Mouse (Mus musculus) CH12.LX (cell line): ENCODE measurements at regions not wholly inside any gene's neighbourhood (a gene's known extent, or its start where the extent isn't known, plus 50 kb on each side); places are given as distances from the start of the nearest gene placed in this dataset.
"Not testable (repeated sequence)": the region's sequence is repeated elsewhere in the genome, so short reads cannot be mapped to it uniquely, and the experiment has no call there.

Experiments used
- DNase-seq: peaks from one replicate; pipeline ENCODE4 v3.0.0-alpha.2; 2013; ENCODE audit errors: extremely low read depth
- H3K27ac ChIP-seq: 2 replicates; pipeline ENCODE4 v1.5.1; 2012; ENCODE audit warnings: low read depth, mild to moderate bottlenecking, control low read depth, moderate library complexity; ENCODE audit not compliant: insufficient read depth
- H3K27me3 ChIP-seq: replicated peaks from 2 replicates; pipeline ENCODE3; 2012; ENCODE audit warnings: inconsistent platforms
- H3K36me3 ChIP-seq, 2 experiments: replicated peaks in 1 of 2; 2 replicates each; pipeline versions ENCODE3 to v1.6.1; 2012; ENCODE audit warnings: inconsistent platforms in 1 of 2, low read length in 1 of 2, mild to moderate bottlenecking in 1 of 2, mixed read lengths in 1 of 2, moderate library complexity in 1 of 2; ENCODE audit not compliant: control insufficient read depth in 1 of 2, insufficient read depth in 1 of 2
- H3K4me1 ChIP-seq, 2 experiments: 2 replicates each; pipeline ENCODE4 v1.6.1; 2012; ENCODE audit warnings: inconsistent platforms in 1 of 2, moderate library complexity in 1 of 2; ENCODE audit not compliant: insufficient read depth in 2 of 2, control insufficient read depth in 1 of 2
- H3K4me2 ChIP-seq: 2 replicates; pipeline ENCODE4 v1.6.1; 2012; ENCODE audit warnings: low read depth, mild to moderate bottlenecking, control low read depth; ENCODE audit not compliant: poor library complexity, insufficient read depth, severe bottlenecking
- H3K4me3 ChIP-seq, 3 experiments: fragments of 150-350 bp in 1 of 3; sonication (generic) in 1 of 3; replicated peaks in 1 of 3; 2 replicates each; pipeline versions ENCODE3 to v1.5.1; 2011 to 2012; ENCODE audit warnings: low read depth in 2 of 3, low read length in 2 of 3, mild to moderate bottlenecking in 2 of 3, moderate library complexity in 2 of 3, control low read depth in 1 of 3, improper control_type of control experiment in 1 of 3, inconsistent platforms in 1 of 3, mixed read lengths in 1 of 3; ENCODE audit not compliant: poor library complexity in 1 of 3
- H3K79me2 ChIP-seq: replicated peaks from 2 replicates; pipeline ENCODE4 v1.6.1; 2012; ENCODE audit warnings: mild to moderate bottlenecking, moderate library complexity; ENCODE audit not compliant: control insufficient read depth, poor library complexity, insufficient read depth, severe bottlenecking; ENCODE audit errors: extremely low read depth
- H3K9ac ChIP-seq: 2 replicates; pipeline ENCODE4 v1.6.1; 2012; ENCODE audit warnings: low read depth, mild to moderate bottlenecking, control low read depth, moderate library complexity; ENCODE audit not compliant: insufficient read depth
- H3K9me3 ChIP-seq: replicated peaks from 2 replicates; pipeline ENCODE3; 2012; ENCODE audit warnings: low read length, inconsistent platforms, mixed read lengths
- BHLHE40 ChIP-seq: IDR thresholded peaks from 2 replicates; pipeline ENCODE4 v1.6.1; 2011; ENCODE audit warnings: mild to moderate bottlenecking, low read depth, low read length, improper control_type of control experiment
- CHD2 ChIP-seq: IDR thresholded peaks from 2 replicates; pipeline ENCODE4 v1.6.1; 2011; ENCODE audit warnings: low read length, improper control_type of control experiment
- CTCF ChIP-seq, 2 experiments: IDR thresholded peaks in 1 of 2; conservative IDR thresholded peaks in 1 of 2; 2 replicates each; pipeline ENCODE4 v1.5.1; 2011 to 2012; ENCODE audit warnings: low read depth in 2 of 2, low read length in 2 of 2, improper control_type of control experiment in 1 of 2, inconsistent platforms in 1 of 2, mild to moderate bottlenecking in 1 of 2, moderate library complexity in 1 of 2
- ELF1 ChIP-seq: IDR thresholded peaks from 2 replicates; pipeline ENCODE4 v1.6.1; 2014; ENCODE audit warnings: low read depth, mild to moderate bottlenecking, inconsistent platforms, low read length, improper control_type of control experiment
- EP300 ChIP-seq: IDR thresholded peaks from 2 replicates; pipeline ENCODE4 v1.6.1; 2011; ENCODE audit warnings: low read length, improper control_type of control experiment
- GABPA ChIP-seq: IDR thresholded peaks from 2 replicates; pipeline ENCODE4 v1.6.1; 2012; ENCODE audit warnings: low read depth, low read length, improper control_type of control experiment, inconsistent platforms; ENCODE audit not compliant: insufficient replicate concordance
- IRF4 ChIP-seq: IDR thresholded peaks from 2 replicates; pipeline ENCODE4 v1.6.1; 2014; ENCODE audit warnings: low read depth, mild to moderate bottlenecking, inconsistent platforms, low read length, improper control_type of control experiment
- JUN ChIP-seq: IDR thresholded peaks from 2 replicates; pipeline ENCODE4 v1.6.1; 2011; ENCODE audit warnings: low read depth, mild to moderate bottlenecking, low read length, improper control_type of control experiment, moderate library complexity; ENCODE audit not compliant: insufficient read depth
- JUND ChIP-seq: conservative IDR thresholded peaks from 2 replicates; pipeline ENCODE4 v1.6.1; 2011; ENCODE audit warnings: low read depth, low read length, improper control_type of control experiment
- MAZ ChIP-seq: IDR thresholded peaks from 2 replicates; pipeline ENCODE4 v1.6.1; 2012; ENCODE audit warnings: low read depth, mild to moderate bottlenecking, inconsistent platforms, low read length, improper control_type of control experiment, moderate library complexity
- MEF2A ChIP-seq: IDR thresholded peaks from 2 replicates; pipeline ENCODE4 v1.6.1; 2014; ENCODE audit warnings: low read depth, mild to moderate bottlenecking, inconsistent platforms, low read length, improper control_type of control experiment, borderline replicate concordance
- MXI1 ChIP-seq: IDR thresholded peaks from 2 replicates; pipeline ENCODE4 v1.6.1; 2011; ENCODE audit warnings: mild to moderate bottlenecking, low read depth, low read length, improper control_type of control experiment
- NELFE ChIP-seq: IDR thresholded peaks from 2 replicates; pipeline ENCODE4 v1.6.1; 2011; ENCODE audit warnings: low read depth, low read length, improper control_type of control experiment
- POLR2A ChIP-seq: IDR thresholded peaks from 2 replicates; pipeline ENCODE4 v1.6.1; 2011; ENCODE audit warnings: low read depth, mild to moderate bottlenecking, improper control_type of control experiment, low read length
- RAD21 ChIP-seq: IDR thresholded peaks from 2 replicates; pipeline ENCODE4 v1.6.1; 2011; ENCODE audit warnings: low read depth, mild to moderate bottlenecking, low read length, improper control_type of control experiment, moderate library complexity
- RCOR1 ChIP-seq: conservative IDR thresholded peaks from 2 replicates; pipeline ENCODE4 v1.6.1; 2012; ENCODE audit warnings: low read depth, mild to moderate bottlenecking, inconsistent platforms, low read length, improper control_type of control experiment
- SMC3 ChIP-seq: IDR thresholded peaks from 2 replicates; pipeline ENCODE4 v1.6.1; 2011; ENCODE audit warnings: low read depth, low read length, improper control_type of control experiment
- TBP ChIP-seq: conservative IDR thresholded peaks from 2 replicates; pipeline ENCODE4 v1.6.1; 2011; ENCODE audit warnings: low read depth, low read length, improper control_type of control experiment
- TCF12 ChIP-seq: IDR thresholded peaks from 2 replicates; pipeline ENCODE4 v1.6.1; 2014; ENCODE audit warnings: low read depth, mild to moderate bottlenecking, inconsistent platforms, low read length, improper control_type of control experiment
- USF1 ChIP-seq: IDR thresholded peaks from 2 replicates; pipeline ENCODE4 v1.6.1; 2014; ENCODE audit warnings: low read depth, mild to moderate bottlenecking, inconsistent platforms, low read length, improper control_type of control experiment
- USF2 ChIP-seq: conservative IDR thresholded peaks from 2 replicates; pipeline ENCODE4 v1.6.1; 2011; ENCODE audit warnings: low read depth, low read length, improper control_type of control experiment
- ZMIZ1 ChIP-seq: IDR thresholded peaks from 2 replicates; pipeline ENCODE4 v1.6.1; 2012; ENCODE audit warnings: low read depth, mild to moderate bottlenecking, inconsistent platforms, low read length, improper control_type of control experiment
- ZNF384 ChIP-seq: IDR thresholded peaks from 2 replicates; pipeline ENCODE4 v1.6.1; 2012; ENCODE audit warnings: low read depth, low read length, improper control_type of control experiment, inconsistent platforms
- dilution Hi-C: fragments of 300-500 bp; cut with MboI; formaldehyde crosslinking; loops from 2 replicates; pipeline ENCODE4 v1.14.3; 2020; ENCODE audit warnings: low sequenced_read_pairs; ENCODE audit not compliant: extremely low pct_unique_long_range_greater_than_20kb, extremely low pct_ligation_motif_present
- in situ Hi-C: fragments of 300-500 bp; cut with MboI; formaldehyde crosslinking; loops from 3 replicates; pipeline ENCODE4 v1.14.3; 2019; ENCODE audit warnings: low sequenced_read_pairs, low pct_ligation_motif_present, low pct_unique_long_range_greater_than_20kb, mixed read lengths

DNA sequence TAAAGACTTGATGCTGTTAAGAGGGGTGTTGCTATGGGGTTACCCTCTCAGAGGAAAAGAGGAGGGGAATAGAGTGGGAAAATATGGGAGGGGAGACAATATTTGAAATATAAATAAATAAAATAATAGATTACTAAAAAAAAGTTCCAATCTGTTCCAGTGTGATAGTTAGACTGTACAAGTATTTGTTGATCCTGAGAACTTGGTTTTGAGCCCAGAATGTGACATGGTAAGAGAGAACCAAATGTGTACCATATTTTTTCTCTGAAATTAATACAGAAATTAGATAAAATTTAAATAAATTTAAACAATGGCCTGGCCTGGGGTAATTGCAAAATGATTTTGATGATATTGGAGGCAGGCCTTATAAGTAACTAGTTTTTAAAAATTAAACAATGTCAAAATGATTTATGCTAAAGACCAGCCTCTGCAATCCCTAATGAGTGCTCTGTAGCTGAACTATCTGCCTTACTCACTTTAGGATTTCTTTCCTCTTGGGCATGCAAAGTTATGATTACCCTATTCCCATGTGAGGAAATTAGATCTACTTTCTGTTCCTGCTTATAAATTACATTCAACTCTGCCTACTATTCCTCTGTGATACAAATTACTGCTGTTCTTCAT, 1052.9 kb downstream of the Rpia start:
- dilution Hi-C loops (no loop called here), in situ Hi-C loops (no loop called here)
- Histone ChIP-seq H3K4me2 (no peak overlapping the region), H3K4me1 (no peaks in the 10 kb centered on the region), H3K79me2 (no peaks in the 10 kb centered on the region), H3K4me3 (no peak overlapping the region), H3K36me3 (no peaks in the 10 kb centered on the region), H3K9me3 (no peaks in the 10 kb centered on the region), H3K27ac (no peak overlapping the region), H3K27me3 (no peaks in the 10 kb centered on the region), H3K9ac (no peak overlapping the region)
- TF ChIP-seq POLR2A (no peak), CHD2 (no peak), MAZ (no peak), USF2 (no peak), MEF2A (no peak), RCOR1 (no peak), EP300 (no peak), NELFE (no peak), TBP (no peak), ZNF384 (no peak), ELF1 (no peak)
- no peak for DNase-seq

DNA sequence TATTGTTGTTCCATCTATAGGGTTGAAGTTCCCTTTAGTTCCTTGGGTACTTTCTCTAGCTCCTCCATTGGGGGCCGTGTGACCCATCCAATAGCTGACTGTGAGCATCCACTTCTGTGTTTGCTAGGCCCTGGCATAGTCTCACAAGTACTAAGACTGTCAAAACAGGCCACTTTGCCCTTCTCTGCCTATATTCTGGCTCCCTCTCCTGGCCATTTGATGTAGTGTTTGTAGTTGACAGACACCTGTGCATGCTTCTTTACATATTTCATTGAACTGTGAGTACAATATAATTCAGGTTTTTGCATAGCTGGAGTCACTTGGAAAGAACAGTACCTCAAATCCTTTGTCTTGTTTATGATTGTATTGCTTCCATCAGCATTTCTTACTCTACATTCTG, 1059.2 kb downstream of the Rpia start:
- H3K4me1 ChIP-seq, H3K4me2 ChIP-seq, H3K36me3 ChIP-seq, in situ Hi-C loops, H3K9me3 ChIP-seq, H3K27ac ChIP-seq, H3K4me3 ChIP-seq, H3K27me3 ChIP-seq, dilution Hi-C loops, H3K9ac ChIP-seq, H3K79me2 ChIP-seq: not testable (repeated sequence)
- peak; percentile 72 for DNase-seq
- TF ChIP-seq SMC3 (peak; percentile 73), RAD21 (peak; percentile 78), CTCF (conservative IDR thresholded peaks at IDR 0.05 in 1 of 2, IDR thresholded peaks at IDR 0.05 in 1 of 2; ENCODE audit: low read depth in 2 of 2, low read length in 2 of 2) (peak; percentile 46 to 74)

DNA sequence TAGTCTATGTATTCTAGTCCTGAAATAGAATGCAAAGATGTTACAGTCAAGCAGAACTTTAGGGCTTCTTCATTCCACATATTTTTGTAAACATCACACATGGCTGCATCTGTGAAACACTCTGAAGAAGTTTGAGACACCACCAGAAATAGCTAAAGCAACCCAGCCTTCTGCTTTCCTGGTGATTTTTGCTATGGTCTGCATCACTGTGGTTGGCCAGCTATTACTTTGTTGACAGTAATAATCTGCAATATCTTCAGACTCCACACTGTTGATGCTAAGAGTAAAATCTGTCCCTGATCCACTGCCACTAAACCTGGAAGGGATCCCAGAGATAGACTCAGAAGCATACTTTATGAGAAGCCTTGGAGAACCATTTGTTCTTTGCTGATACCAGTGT, 1065.7 kb downstream of the Rpia start:
- Histone ChIP-seq H3K79me2 (no peaks in the 10 kb centered on the region), H3K27me3 (no peaks in the 10 kb centered on the region), H3K27ac (no peak overlapping the region), H3K9me3 (no peaks in the 10 kb centered on the region), H3K9ac (no peak overlapping the region), H3K4me2 (no peak overlapping the region), H3K4me1 (peaks cover 0 to 7% of the 10 kb centered on the region in 2 experiments; a peak in 2 of 4 replicates), H3K36me3 (no peaks in the 10 kb centered on the region), H3K4me3 (no peak overlapping the region)
- DNase-seq = no peak
- TF ChIP-seq ZMIZ1 (no peak), ELF1 (no peak), JUND (no peak), JUN (no peak), POLR2A (no peak), MXI1 (no peak), MAZ (no peak), EP300 (no peak), TBP (no peak), IRF4 (no peak), BHLHE40 (no peak), USF1 (no peak), MEF2A (no peak), TCF12 (no peak), GABPA (no peak)
- in situ Hi-C loops = no loop called here
- dilution Hi-C loops = no loop called here
